Mouse (Mus musculus): ENCODE data around the gene Mndal.
"Not testable (repeated sequence)": the region's sequence is repeated elsewhere in the genome, so short reads cannot be mapped to it uniquely, and the experiment has no call there.

Gene Mndal

DNA sequence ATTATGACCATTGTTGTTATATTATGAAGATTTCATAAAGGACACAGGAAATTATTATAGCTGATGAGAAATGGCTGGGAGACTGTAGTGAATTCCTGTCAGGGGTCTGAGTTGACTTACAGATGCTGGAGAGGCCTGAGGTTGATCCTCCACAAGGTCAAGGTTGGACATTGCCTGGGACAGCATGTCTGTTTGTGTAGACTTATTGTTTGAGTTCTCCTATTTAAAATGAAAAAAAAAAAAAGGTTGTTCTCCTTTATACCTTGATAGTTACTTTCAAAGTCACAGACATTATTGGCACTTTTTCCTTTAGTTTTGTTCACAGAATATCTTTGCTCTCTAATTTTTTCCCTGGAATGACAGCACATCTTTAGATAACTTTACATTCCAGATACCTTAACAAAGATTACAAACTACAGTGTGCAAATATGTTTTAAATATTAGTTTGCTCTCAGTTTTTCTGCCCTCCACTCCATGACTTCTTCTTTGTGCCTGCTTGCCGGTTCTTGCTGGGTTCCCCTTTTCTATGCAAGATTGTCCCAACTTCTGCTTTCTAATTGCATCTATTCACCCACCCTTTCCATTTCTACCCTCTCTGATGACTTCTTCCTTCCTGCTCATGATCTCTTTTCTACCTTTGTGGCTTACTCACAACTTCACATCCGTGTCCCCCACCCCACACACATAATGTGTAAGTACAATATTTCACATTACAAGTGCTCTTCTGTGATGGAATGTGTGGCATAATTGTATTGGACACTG lies 55.1 kb downstream of the Mndal start:
- not testable (repeated sequence) for DNase-seq

GRCm38 (mm10) chr1:173880004-173880666 lies 62.2 kb downstream of the Mndal start:
- DNase-seq, result not testable (repeated sequence)

DNA sequence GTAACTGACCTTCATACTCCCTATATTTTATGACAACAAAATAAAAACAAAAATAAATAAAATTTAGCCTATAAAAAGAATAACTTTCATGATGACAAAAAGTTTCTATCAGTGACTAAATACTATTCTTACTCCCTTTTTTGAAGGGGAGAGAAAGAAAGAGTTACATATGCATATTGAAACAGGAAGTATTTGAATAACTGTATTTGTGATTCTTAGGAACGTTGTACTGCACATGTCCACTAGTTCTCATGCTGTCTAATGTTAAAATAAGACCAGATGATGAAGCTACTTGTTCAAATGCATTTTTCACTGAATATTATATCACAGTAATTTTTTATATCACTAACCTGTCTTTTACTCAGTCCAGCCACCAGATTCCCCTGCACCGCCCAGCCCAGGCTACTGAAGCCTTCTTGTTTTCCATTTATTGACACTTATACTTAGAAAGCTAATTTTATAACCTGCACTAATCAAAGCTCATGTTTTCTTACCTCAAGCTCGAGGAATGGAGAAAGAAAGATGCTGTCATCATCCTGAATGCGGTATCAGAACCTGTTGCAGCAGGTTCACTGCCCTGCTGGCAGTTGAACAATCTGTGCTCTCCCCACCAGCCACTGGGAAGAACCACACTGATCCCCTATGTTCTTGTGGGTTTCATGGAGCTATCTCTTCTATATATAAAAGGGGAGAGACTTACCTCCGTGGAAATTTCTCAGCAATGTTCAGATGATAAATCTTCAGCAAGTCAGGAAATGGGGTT lies 62.9 kb downstream of the Mndal start:
- not testable (repeated sequence) for DNase-seq

DNA sequence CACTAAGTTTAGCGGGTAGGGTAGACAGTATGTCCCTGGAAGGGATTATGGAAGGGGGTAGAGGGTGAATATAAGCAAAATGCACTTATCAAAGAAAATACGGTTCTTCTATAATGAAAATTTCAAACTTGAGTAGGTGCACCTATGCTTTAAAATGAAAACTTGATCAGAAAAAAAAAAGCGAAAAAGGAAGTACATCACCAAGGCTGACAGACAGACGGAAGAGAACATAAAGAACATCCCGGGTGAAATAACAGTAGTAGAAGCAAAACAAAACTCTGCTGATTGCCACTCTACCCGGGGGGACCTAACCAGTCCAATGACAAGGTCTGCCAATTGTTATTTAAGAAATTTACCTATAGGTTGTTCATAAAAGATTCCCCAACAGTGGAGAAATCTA lies 64.0 kb downstream of the Mndal start:
- DNase-seq, result not testable (repeated sequence)

DNA sequence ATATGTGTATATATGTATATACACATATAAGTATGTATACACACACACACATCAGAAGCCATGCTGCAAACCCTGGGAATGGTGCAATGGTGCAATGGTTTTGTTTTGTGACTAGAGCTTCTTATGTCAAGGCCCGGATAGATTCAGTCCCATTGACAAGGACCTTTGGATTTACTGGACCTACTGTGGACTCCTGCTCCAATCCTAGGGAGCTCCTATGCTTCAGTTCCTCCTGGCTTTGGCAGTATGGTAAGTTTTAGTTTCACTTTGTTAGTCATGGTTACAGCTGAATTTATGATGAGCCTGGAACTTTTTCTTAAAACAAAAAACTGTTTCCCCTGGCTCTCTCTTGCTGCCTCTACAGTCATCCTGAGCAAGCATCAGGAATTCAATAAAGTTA lies 65.2 kb downstream of the Mndal start:
- DNase-seq, result not testable (repeated sequence)

DNA sequence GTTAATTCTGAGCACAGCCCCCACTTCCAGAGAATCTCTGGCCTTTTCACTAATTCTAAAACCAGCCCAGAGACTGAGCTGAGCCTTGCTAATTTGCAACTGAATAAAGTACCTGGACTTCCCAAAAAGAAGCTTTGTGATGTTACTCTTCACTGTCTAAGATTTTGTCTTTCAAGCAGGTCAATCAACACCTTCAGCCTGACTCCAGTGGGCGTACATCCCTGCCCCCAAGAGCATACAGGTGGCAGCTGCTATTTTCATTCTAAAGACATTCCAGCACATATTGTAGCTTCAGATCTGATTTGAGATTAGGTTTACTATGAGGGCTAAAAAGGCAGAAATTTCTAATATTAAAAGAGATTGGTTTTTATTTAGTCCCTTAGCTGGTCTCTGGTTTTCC lies 73.7 kb downstream of the Mndal start:
- DNase-seq, result not testable (repeated sequence)

DNA sequence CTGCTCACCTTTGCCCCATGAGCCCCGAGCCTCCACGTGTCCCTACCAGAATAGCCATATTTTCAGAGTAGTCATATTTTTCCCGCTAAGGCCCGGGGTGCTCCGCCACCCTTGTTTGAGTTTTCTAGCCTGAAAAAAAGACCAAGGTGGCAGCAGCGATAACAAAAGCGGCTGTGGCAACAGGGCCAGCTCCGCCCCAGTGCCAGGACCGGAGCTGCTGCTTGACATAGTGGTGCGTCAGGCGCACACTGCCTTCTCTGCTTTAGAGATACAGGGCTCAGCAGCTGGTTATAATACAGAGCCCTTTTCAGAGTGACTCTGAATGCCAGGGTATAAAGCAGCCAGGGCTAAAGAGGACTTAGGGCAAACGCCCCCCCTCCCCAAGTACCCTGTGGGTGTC lies 75.8 kb downstream of the Mndal start:
- DNase-seq, result no peak

- DNase-seq, result peak; percentile 26
Observed at GRCm38 (mm10) chr1:173853711-173854110, 88.6 kb downstream of the Mndal start.

DNA sequence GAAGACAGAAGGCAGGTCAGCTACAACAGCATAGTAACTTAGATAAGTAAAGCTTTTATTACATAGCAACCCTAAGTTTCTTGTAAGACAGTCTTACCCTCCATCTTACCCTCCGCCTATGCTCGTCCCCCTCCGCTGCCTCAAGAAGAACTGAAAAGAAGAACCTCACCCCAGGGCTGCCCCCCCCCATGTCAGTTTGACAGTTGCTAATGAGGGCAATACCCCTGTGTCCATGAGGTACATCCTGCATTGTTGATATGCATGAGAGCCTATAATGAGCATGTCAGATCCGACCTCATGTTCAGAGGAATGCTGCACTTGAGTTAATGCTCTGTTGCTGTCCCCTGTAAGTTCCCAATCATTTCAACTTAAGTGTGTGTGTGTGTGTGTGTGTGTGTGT lies 89.4 kb downstream of the Mndal start:
- DNase-seq, result not testable (repeated sequence)

DNA sequence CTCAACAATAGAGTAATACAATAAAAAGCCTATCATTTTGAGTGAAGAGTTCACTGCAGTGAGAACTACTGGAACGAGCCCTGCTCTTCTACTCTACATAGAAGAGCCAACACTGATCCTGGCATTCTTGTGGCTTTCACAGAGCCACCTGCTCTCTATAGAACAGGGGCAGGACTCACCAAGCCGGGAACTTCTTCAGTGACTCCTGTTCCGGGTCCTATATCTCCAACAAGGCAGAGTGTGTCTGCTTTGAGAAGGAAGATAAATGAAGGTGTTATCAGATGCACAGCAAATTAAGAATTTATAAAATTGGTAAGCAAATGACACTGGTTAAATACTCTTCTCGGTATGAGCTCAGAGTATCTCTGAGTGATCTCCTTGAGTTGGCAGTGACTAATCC lies 96.1 kb downstream of the Mndal start:
- DNase-seq, result not testable (repeated sequence)

DNA sequence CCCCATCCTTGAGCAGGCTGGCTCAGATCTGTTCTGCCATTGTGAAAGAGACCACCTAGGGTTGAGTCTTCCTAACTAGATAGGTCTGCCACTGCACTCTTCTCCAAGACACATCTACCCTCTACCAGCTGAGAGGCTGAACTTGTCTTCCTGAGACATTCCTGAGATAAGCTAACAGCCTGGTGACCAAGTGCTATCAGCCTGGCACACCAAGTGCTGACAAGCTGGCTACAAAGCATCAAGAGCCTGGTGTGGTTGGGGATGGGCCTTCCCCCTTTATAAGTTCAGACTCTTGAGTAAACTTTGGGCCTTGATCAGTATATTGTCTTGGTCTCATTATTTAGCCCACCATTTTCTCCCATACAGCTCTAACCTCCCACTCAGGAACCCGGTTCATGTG lies 97.5 kb downstream of the Mndal start:
- DNase-seq, result no peak

DNA sequence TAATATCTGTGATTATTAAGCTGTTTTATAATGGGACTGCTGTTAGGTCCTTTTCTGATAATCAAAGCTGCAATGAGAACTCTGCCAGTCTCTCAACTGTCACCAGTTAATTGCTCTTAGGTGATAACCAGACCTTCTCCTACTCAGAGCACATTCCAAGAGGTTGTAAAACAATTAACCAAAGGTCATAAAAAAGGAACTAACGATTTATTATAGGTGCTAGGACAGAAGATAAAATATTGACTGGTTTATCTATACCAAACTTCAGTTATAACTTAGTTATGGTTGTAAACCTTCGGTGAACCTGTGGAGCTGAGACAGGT lies 120.8 kb downstream of the Mndal start:
- not testable (repeated sequence) for DNase-seq

DNA sequence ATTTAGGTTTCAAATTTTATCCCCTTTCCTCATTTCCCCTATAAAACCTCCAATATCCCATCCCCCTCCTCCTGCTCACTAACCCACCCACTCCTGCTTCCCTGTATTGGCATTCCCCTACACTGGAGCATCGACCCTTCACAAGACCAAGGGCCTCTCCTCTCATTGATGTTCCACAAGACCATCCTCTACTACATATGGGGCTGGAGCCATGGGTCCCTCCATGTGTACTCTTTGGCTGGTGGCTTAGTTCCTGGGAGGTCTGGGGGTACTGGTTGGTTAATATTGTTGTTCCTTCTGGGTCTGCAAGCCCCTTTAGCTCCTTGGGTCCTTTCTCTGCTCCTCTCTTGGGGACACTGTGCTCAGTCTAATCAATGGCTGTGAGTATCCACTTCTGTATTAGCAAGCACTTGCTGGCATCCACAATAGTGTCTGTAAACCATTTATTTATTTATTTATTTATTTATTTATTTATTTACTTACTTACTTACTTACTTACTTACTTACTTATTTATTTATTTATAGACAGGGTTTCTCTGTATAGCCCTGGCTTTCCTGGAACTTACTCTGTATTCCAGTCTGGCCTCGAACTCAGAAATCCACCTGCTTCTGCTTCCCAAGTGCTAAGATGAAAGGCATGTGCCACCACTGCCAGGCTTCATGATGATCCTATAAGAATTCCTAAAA lies 121.4 kb downstream of the Mndal start:
- DNase-seq, result not testable (repeated sequence)

GRCm38 (mm10) chr1:173809294-173809693 lies 133.0 kb downstream of the Mndal start:
- not testable (repeated sequence) for DNase-seq

GRCm38 (mm10) chr1:173802689-173803281 lies 139.5 kb downstream of the Mndal start:
- DNase-seq, result not testable (repeated sequence)

GRCm38 (mm10) chr1:173802207-173802606 lies 140.1 kb downstream of the Mndal start:
- not testable (repeated sequence) for DNase-seq

DNA sequence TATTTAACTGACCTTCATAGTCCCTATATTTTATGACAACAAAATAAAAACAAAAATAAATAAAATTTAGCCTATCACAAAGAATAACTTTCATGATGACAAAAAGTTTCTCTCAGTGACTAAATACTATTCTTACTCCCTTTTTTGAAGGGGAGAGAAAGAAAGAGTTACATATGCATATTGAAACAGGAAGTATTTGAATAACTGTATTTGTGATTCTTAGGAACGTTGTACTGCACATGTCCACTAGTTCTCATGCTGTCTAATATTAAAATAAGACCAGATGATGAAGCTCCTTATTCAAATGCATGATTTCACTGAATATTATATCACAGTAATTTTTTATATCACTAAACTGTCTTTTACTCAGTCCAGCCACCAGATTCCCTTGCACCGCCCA lies 140.5 kb downstream of the Mndal start:
- not testable (repeated sequence) for DNase-seq

All from right cerebral cortex, postnatal 4 days (tissue).